In the genomic region with DNA sequence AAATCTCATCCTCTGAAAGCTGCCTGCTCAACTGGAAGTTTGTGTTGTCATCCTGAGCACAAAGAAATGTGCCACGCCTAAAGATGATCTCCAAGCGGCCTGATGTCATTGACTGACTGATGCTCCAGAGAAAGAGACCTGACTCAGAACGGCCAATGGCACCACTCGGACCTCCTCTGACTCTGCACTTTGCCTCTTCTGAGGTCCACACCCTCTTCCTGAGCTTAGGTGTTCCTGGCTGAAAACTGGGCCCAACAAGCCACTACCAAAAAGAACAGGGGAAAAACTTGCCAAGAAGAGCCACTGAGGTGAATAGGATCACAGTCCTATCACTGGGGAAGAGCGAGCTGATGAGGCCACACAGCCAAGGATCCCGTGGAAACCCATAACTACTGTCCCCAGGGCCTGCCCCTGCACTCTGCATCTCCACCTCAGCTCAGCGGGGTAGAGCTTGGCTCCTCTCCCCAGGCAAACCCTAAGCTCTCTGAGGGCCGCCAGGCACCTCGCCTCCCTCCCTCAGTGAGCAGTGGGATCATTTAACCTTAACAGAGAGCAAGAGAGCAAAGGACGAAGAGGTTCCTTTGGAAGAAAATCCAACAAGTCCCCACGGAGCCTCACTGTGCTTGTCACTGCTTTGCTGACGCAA, we compare ENCODE assay signal across 26 mouse cellular contexts. TPM values are rescaled to one million over a fixed set of nuclear protein-coding genes. Genes with fewer than 3 reads are reported as not detected.
A peak's percentile ranks its signal among the peaks of the same experiment; 100 is the strongest.
DNase-seq lines count a peak whose midpoint lies in the region; ATAC-seq lines count a peak whose summit lies in the region.
"Had no signal": no experiment of that assay in that cellular context is flagged by ENCODE, and none has a peak within 500 bp of the region (broad histone marks: within the 10 kb centered on the region; RNA-seq: fewer than 3 reads in every experiment).

No protein-coding gene starts in this region.

- H3K4me2 ChIP-seq in kidney, embryonic 14.5 days (replicated peaks; ENCODE audit: low read depth, low read length): no peak overlapping the region
- H3K4me2 ChIP-seq: hindbrain, embryonic 12.5 days; liver, embryonic 11.5 days; midbrain, embryonic 12.5 days; neural tube, embryonic 13.5 days had no signal

- 0 out of 2 replicates have a peak, but pooled peaks have one; percentile 14 for ATAC-seq in kidney, embryonic 14.5 days (ENCODE audit: low FRiP score, low TSS enrichment)
- ATAC-seq: forebrain, embryonic 14.5 days had no signal

- H3K27me3 ChIP-seq in kidney, embryonic 14.5 days (ENCODE audit: control insufficient read depth, insufficient read depth, low read length): no peaks in the 10 kb centered on the region
- H3K27me3 ChIP-seq: hindbrain, embryonic 12.5 days; midbrain, embryonic 12.5 days; neural tube, embryonic 13.5 days had no signal

- no peaks in the 10 kb centered on the region for H3K9me3 ChIP-seq in kidney, embryonic 14.5 days (ENCODE audit: control insufficient read depth, low read length)
- H3K9me3 ChIP-seq: G1E; hindbrain, embryonic 12.5 days; midbrain, embryonic 12.5 days; neural tube, embryonic 13.5 days had no signal

- DNase-seq in 3T3-L1 (ENCODE audit: low read depth, low spot score) (peak; percentile 43), ES-CJ7 (ENCODE audit: low read depth, low spot score) (peak; percentile 68)
- DNase-seq in kidney, postnatal 4 days: peak; percentile 13 to 31
- DNase-seq in adrenal gland, adult 2 months: no peak
- no peak for DNase-seq in right cerebral cortex, adult 2 months (ENCODE audit: low spot score in 2 of 2)
- DNase-seq in frontal cortex, postnatal 25 days (ENCODE audit: low spot score in 2 of 2): no peak
- DNase-seq: cerebellum, adult 18-20 months; gastrocnemius, postnatal 36 days; heart, postnatal 10 days; lung, adult 2 months; right cerebral cortex, adult 18-20 months; thymus, adult 2 months had no signal

- WGBS in kidney, embryonic 14.5 days: 59% methylated on average over 12 of the region's 12 CpGs

- no peak overlapping the region for H3K9ac ChIP-seq in kidney, embryonic 14.5 days (ENCODE audit: low read depth, low read length)
- H3K9ac ChIP-seq: hindbrain, embryonic 12.5 days; midbrain, embryonic 12.5 days; neural tube, embryonic 13.5 days had no signal

- no peak overlapping the region for H3K4me3 ChIP-seq in kidney, embryonic 14.5 days (ENCODE audit: low read length)
- H3K4me3 ChIP-seq: hindbrain, embryonic 12.5 days; midbrain, embryonic 12.5 days; neural tube, embryonic 13.5 days had no signal

- H3K27ac ChIP-seq in kidney, embryonic 14.5 days (ENCODE audit: low read depth, low read length): no peak overlapping the region; the same call in 1 of the 2 replicates
- H3K27ac ChIP-seq: hindbrain, embryonic 12.5 days; macrophage; midbrain, embryonic 12.5 days; neural tube, embryonic 13.5 days had no signal

- peaks cover 8% of the 10 kb centered on the region; the same call in 1 of the 2 replicates for H3K4me1 ChIP-seq in kidney, embryonic 14.5 days (ENCODE audit: control insufficient read depth, insufficient read depth, low read length)
- H3K4me1 ChIP-seq: midbrain, embryonic 12.5 days; neural tube, embryonic 13.5 days had no signal

- H3K36me3 ChIP-seq in kidney, embryonic 14.5 days (ENCODE audit: control insufficient read depth, insufficient read depth, low read length): no peaks in the 10 kb centered on the region
- H3K36me3 ChIP-seq: G1E; hindbrain, embryonic 12.5 days; midbrain, embryonic 12.5 days; neural tube, embryonic 13.5 days had no signal

RNA-seq across cellular contexts. Expression of a gene that starts 31.2 kb away (rescaled TPM):
- 0.22 and 0.49 TPM in 2 replicates for polyA plus RNA-seq in kidney, embryonic 14.5 days (2014; fragmentation: Nextera tagmentation; extraction: Ambion mirVana)
- under 1 TPM in 1 of 2 experiments, not detected in 1; 0.38 TPM for total RNA-seq in adrenal gland, adult 2 months (2021)
- 4.5 and 6.4 TPM in 2 replicates for polyA plus RNA-seq in adrenal gland, adult 2 months (2012; rRNA removed)
- total RNA-seq: common myeloid progenitor, adult 5-6 weeks; G1E; gastrocnemius, postnatal 36 days; heart, postnatal 10 days; layer of hippocampus, postnatal 10 days; left cerebral cortex, adult 8-10 months had no signal
- polyA plus RNA-seq: forebrain, embryonic 14.5 days; G1E; limb, embryonic 11.5 days; liver, embryonic 11.5 days; lung, adult 2 months; macrophage; midbrain, embryonic 12.5 days; stomach, embryonic 14.5 days; thymus, adult 2 months; urinary bladder, adult 2 months had no signal

RNA-seq across cellular contexts. Expression of a gene that starts 31.4 kb away (rescaled TPM):
- 0.45 and 1.1 TPM in 2 replicates for polyA plus RNA-seq in kidney, embryonic 14.5 days (2014; fragmentation: Nextera tagmentation; extraction: Ambion mirVana)
- total RNA-seq in adrenal gland, adult 2 months (2021): 10 to 100 TPM in 1 of 2 experiments, 1 to 10 TPM in 1; 5.6 to 12.6 TPM
- 4.7 and 5.0 TPM in 2 replicates for polyA plus RNA-seq in adrenal gland, adult 2 months (2012; rRNA removed)
- total RNA-seq: common myeloid progenitor, adult 5-6 weeks; G1E had no signal
- polyA plus RNA-seq: forebrain, embryonic 14.5 days; G1E; macrophage had no signal

Comparison
In these comparisons a context has a peak if more than half of its experiments do, and no peak if none do; other contexts are left out.
1. DNase-seq: peak in 3T3-L1 (single experiment), ES-CJ7 (single experiment) and kidney, postnatal 4 days (2 of 2); none in adrenal gland, adult 2 months (single experiment), right cerebral cortex, adult 2 months (0 of 2) and frontal cortex, postnatal 25 days (0 of 2).